Mouse (Mus musculus): ENCODE results near the gene Rufy3. TPM values are rescaled to one million over a fixed set of nuclear protein-coding genes. Genes with fewer than 3 reads are reported as not detected.

The Rufy3 gene
- polyA plus RNA-seq, 1 experiment from 2014 or later, result 269 TPM

- no peaks in the 10 kb centered on the region for H3K9me3 ChIP-seq
- H3K9ac ChIP-seq, result no peak overlapping the region
- H3K36me3 ChIP-seq, result peaks cover 79% of the 10 kb centered on the region
- WGBS, result 86% methylated on average over 9 of the region's 9 CpGs
- no peak overlapping the region for H3K4me3 ChIP-seq
- no peaks in the 10 kb centered on the region for H3K4me1 ChIP-seq (replicated peaks)
- H3K27ac ChIP-seq (replicated peaks), result no peak overlapping the region
- H3K4me2 ChIP-seq, result no peak overlapping the region
- no peaks in the 10 kb centered on the region for H3K27me3 ChIP-seq
- no peak for ATAC-seq (ENCODE audit: low FRiP score, low read depth)
Observed at GRCm38 (mm10) chr5:88642786-88643185, 77.9 kb downstream of the Rufy3 start.

DNA sequence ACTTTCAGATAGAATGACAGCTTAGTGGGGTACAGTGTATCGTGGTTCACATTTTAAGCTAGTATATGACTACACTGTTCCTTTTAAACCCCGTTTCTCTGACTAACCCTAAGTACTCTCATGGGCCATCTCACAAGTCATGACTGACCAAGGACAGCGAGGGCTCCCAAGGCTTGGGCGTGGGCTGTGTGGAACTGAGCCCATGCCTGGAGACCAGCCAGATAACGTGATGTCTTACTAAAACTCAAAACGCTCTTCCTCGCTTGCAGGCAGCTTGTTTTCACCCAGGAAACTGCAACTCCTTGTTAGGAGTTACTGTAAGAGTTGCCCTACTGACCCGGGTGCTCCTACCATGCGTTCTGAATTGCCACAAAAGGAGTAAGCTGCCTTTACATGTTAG is 78.7 kb downstream of the Rufy3 start:
- 88% methylated on average over 9 of the region's 9 CpGs for WGBS
- Histone ChIP-seq H3K4me2 (no peak overlapping the region), H3K27me3 (no peaks in the 10 kb centered on the region), H3K4me3 (no peak overlapping the region), H3K9ac (no peak overlapping the region), H3K36me3 (peaks cover 82% of the 10 kb centered on the region), H3K4me1 (replicated peaks) (no peaks in the 10 kb centered on the region), H3K27ac (replicated peaks) (no peak overlapping the region), H3K9me3 (no peaks in the 10 kb centered on the region)
- no peak for ATAC-seq (ENCODE audit: low FRiP score, low read depth)

- 91% methylated on average over 2 of the region's 2 CpGs for WGBS
- H3K4me3 ChIP-seq, result no peak overlapping the region
- H3K9ac ChIP-seq, result no peak overlapping the region
- H3K36me3 ChIP-seq, result peaks cover 86% of the 10 kb centered on the region
- H3K4me2 ChIP-seq, result no peak overlapping the region
- no peaks in the 10 kb centered on the region for H3K27me3 ChIP-seq
- ATAC-seq (ENCODE audit: low FRiP score, low read depth), result no peak
- no peaks in the 10 kb centered on the region for H3K4me1 ChIP-seq (replicated peaks)
- no peak overlapping the region for H3K27ac ChIP-seq (replicated peaks)
- no peaks in the 10 kb centered on the region for H3K9me3 ChIP-seq
Observed at GRCm38 (mm10) chr5:88644901-88645300, 80.1 kb downstream of the Rufy3 start.

DNA sequence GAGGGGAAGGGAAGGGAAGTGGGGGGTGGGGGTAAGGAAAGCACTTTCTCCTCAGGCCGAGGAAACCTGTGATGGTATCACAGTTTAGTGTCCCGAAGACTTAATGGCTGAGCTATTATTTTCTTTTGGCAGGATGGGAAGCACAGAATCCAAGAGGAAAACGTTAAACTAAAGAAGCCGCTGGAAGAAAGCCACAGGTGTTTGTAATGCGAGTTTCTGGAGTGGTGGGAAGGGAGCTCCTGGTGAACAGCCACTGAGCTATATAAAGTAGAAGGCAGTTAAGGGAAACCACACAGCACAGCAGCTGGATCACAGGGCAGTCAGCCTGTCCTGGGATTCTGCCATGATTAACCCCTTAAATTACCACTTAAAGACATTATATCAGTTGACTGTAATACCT is 80.6 kb downstream of the Rufy3 start:
- WGBS, result 78% methylated on average over 5 of the region's 5 CpGs

GRCm38 (mm10) chr5:88649250-88650173 is 84.7 kb downstream of the Rufy3 start:
- Histone ChIP-seq H3K9ac (no peak overlapping the region), H3K27ac (replicated peaks) (no peak overlapping the region), H3K4me2 (no peak overlapping the region), H3K4me1 (replicated peaks) (no peaks in the 10 kb centered on the region), H3K36me3 (peaks cover 76% of the 10 kb centered on the region), H3K9me3 (no peaks in the 10 kb centered on the region), H3K4me3 (no peak overlapping the region), H3K27me3 (no peaks in the 10 kb centered on the region)
- no peak for ATAC-seq (ENCODE audit: low FRiP score, low read depth)
- 92% methylated on average over 17 of the region's 17 CpGs for WGBS

More for the DNA sequence above, 80.6 kb downstream of the Rufy3 start:
- Histone ChIP-seq H3K4me3 (no peak overlapping the region), H3K36me3 (peaks cover 89% of the 10 kb centered on the region), H3K4me2 (no peak overlapping the region), H3K4me1 (replicated peaks) (no peaks in the 10 kb centered on the region), H3K9me3 (no peaks in the 10 kb centered on the region), H3K9ac (no peak overlapping the region), H3K27ac (replicated peaks) (no peak overlapping the region), H3K27me3 (no peaks in the 10 kb centered on the region)
- ATAC-seq (ENCODE audit: low FRiP score, low read depth), result no peak

DNA sequence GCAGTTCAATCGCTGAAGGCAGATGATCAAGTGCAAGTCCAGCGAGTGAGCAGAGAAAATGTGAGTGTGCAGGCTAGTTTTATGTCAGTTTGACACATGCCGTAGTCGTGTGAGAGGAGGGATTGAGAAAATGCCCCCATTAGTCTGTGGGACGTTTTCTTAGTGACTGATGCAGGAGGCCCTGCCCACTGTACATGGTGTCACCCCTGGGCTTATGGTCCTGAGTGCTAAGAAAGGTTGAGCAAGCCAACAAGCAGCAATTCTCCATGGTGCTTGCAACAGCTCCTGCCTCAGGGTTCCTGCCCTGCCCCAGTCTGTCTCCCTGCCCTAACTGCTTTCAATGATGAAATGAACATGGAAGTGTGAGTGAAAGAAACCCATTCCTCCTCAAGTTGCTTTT is 87.7 kb downstream of the Rufy3 start:
- no peak overlapping the region for H3K27ac ChIP-seq (replicated peaks)
- H3K4me3 ChIP-seq, result no peak overlapping the region
- H3K36me3 ChIP-seq, result peaks cover 47% of the 10 kb centered on the region
- H3K27me3 ChIP-seq, result no peaks in the 10 kb centered on the region
- no peaks in the 10 kb centered on the region for H3K9me3 ChIP-seq
- no peak overlapping the region for H3K4me2 ChIP-seq
- WGBS, result 86% methylated on average over 5 of the region's 5 CpGs
- ATAC-seq (ENCODE audit: low FRiP score, low read depth), result no peak
- H3K9ac ChIP-seq, result no peak overlapping the region
- H3K4me1 ChIP-seq (replicated peaks), result no peaks in the 10 kb centered on the region

DNA sequence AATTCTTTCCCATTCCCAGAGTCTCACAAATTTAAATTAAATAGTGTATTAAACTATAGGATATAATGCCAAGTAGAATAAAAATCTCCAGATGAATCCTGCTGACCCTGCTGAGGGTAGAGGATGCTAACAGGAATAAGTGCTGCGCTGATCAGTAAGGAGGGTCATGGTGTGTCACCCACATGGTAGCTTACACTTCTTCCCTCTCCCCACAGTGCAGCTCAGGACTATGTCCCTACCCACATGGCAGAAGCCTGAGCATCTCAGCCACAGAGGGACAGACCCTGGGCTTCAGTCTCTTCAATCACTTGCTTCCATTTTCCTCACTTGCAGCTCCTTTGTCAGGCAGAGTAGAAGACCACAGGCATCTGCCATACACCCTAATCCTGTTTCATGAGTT is 93.0 kb downstream of the Rufy3 start:
- H3K9ac ChIP-seq, result no peak overlapping the region
- H3K27ac ChIP-seq (replicated peaks), result no peak overlapping the region
- H3K36me3 ChIP-seq, result peaks cover 40% of the 10 kb centered on the region
- H3K27me3 ChIP-seq, result no peaks in the 10 kb centered on the region
- no peaks in the 10 kb centered on the region for H3K4me1 ChIP-seq (replicated peaks)
- 97% methylated on average over 1 of the region's 1 CpGs for WGBS
- no peak overlapping the region for H3K4me2 ChIP-seq
- H3K9me3 ChIP-seq, result no peaks in the 10 kb centered on the region
- ATAC-seq (ENCODE audit: low FRiP score, low read depth), result no peak
- no peak overlapping the region for H3K4me3 ChIP-seq

- peaks cover 81% of the 10 kb centered on the region for H3K36me3 ChIP-seq
Observed at GRCm38 (mm10) chr5:88663151-88663550, 98.3 kb downstream of the Rufy3 start.

GRCm38 (mm10) chr5:88663875-88664274 is 99.0 kb downstream of the Rufy3 start:
- no peak overlapping the region for H3K9ac ChIP-seq
- no peak for ATAC-seq (ENCODE audit: low FRiP score, low read depth)
- 84% methylated on average over 5 of the region's 5 CpGs for WGBS
- no peaks in the 10 kb centered on the region for H3K4me1 ChIP-seq (replicated peaks)
- peaks cover 77% of the 10 kb centered on the region for H3K36me3 ChIP-seq
- no peak overlapping the region for H3K27ac ChIP-seq (replicated peaks)
- no peaks in the 10 kb centered on the region for H3K27me3 ChIP-seq
- H3K4me2 ChIP-seq, result no peak overlapping the region
- H3K9me3 ChIP-seq, result no peaks in the 10 kb centered on the region
- H3K4me3 ChIP-seq, result no peak overlapping the region

More at GRCm38 (mm10) chr5:88663151-88663550, 98.3 kb downstream of the Rufy3 start:
- no peaks in the 10 kb centered on the region for H3K4me1 ChIP-seq (replicated peaks)
- no peak for ATAC-seq (ENCODE audit: low FRiP score, low read depth)
- WGBS, result 95% methylated on average over 3 of the region's 3 CpGs
- no peaks in the 10 kb centered on the region for H3K9me3 ChIP-seq
- no peak overlapping the region for H3K4me2 ChIP-seq
- H3K9ac ChIP-seq, result no peak overlapping the region
- H3K27me3 ChIP-seq, result no peaks in the 10 kb centered on the region
- no peak overlapping the region for H3K27ac ChIP-seq (replicated peaks)
- H3K4me3 ChIP-seq, result no peak overlapping the region

- H3K27me3 ChIP-seq, result no peaks in the 10 kb centered on the region
- H3K4me1 ChIP-seq (replicated peaks), result peaks cover 24% of the 10 kb centered on the region
- H3K4me3 ChIP-seq, result peak overlapping the region; percentile 83
- H3K9me3 ChIP-seq, result no peaks in the 10 kb centered on the region
- peak; percentile 66; the same call in 1 of the 2 replicates for ATAC-seq (ENCODE audit: low FRiP score, low read depth)
- WGBS, result under 1% methylated on average over 47 of the region's 47 CpGs
- H3K4me2 ChIP-seq, result peak overlapping the region; percentile 81
- H3K27ac ChIP-seq (replicated peaks), result peak overlapping the region; percentile 98
- peak overlapping the region; percentile 99 for H3K9ac ChIP-seq
- H3K36me3 ChIP-seq, result peaks cover 22% of the 10 kb centered on the region
Observed at GRCm38 (mm10) chr5:88674703-88675442, 110.0 kb downstream of the Rufy3 start.

DNA sequence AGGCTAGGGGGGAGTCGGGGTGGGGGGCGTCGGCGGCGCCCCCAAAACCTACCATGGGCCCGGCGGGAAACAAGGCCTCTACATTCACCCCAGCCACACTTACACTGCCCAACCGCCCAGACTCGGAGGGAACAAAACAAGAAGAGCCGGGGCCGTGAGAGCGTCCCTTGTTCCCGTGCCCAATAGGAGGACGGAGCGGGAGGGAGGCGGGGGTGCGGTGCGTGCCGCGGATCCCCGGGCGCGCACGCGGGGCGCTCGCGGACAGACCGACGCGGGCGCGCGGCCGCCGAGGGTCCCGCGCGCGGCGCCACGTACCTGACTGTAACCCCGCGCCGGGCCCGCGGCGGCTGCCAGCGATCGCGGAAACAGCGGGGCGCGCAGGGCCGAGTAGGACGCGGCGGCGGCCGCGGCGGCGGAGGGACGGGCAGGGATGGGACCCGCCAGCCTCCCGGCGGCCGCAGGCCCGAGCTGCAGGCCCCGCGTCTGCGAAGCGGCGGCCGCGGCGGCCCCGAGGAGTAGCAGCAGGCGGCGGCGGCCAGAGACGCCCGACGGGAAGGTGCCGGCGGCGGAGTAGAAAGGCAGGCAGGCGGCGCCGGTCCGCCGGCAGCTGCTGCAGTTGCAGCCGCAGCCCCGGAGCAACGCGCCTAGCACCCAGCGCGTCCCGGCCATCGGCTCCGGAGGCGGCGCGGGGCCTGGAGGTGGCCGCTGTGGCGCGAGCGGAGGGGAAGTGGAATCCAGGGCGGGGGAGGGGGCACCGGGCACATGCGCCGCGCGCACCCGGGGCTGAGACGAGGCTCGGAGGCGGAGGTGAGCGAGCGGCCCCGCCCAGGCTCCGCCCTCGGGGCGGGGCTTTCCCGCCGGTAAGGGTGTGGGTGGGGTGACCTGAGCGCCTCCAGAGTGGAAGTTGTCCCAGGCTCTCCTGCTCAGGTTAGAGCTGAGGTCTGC is 110.9 kb downstream of the Rufy3 start, which contains the start of gene Grsf1:
Gene Grsf1, minus strand, starts transcription at position 729 of the 945 bp plus-strand sequence.
- ATAC-seq (ENCODE audit: low FRiP score, low read depth), result peak; percentile 92
- H3K36me3 ChIP-seq, result peaks cover 14% of the 10 kb centered on the region
- H3K4me2 ChIP-seq, result peak within 1 kb of the TSS; percentile 81
- H3K27ac ChIP-seq (replicated peaks), result peak within 1 kb of the TSS; percentile 98
- H3K4me1 ChIP-seq (replicated peaks), result peaks cover 24% of the 10 kb centered on the region
- no peaks in the 10 kb centered on the region for H3K27me3 ChIP-seq
- WGBS, result under 1% methylated on average over 84 of the region's 127 CpGs
- no peaks in the 10 kb centered on the region for H3K9me3 ChIP-seq
- H3K9ac ChIP-seq, result peak within 1 kb of the TSS; percentile 99
- H3K4me3 ChIP-seq, result peak within 1 kb of the TSS; percentile 83

Measured in hindbrain, embryonic 15.5 days (tissue).